Mouse (Mus musculus): Measurements from ENCODE around the gene Tmem182. TPM values are rescaled to one million over a fixed set of nuclear protein-coding genes. Genes with fewer than 3 reads are reported as not detected.

Gene Tmem182
- polyA plus RNA-seq, 1 experiment from 2014 or later = 0.25 TPM

DNA sequence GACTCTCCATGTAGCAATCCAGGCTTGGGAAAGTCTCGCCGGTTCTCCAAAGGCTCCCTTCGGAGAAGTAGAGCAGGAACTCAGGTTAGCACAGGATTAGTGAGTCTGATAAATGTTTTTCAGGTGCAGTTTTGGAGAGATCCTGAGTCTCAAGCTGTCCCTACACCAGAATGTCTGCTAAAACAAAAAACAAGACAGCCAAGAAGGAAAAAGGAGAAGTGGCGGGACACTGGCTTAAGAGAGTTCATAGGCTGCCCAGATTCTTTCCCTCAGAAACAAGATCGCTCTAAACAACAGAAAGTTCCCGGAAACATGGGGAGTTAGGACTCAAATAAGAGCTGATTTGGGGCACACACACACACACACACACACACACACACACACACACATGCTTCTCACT, 74.1 kb downstream of the Tmem182 start:
- no peaks in the 10 kb centered on the region for H3K36me3 ChIP-seq
- H3K4me2 ChIP-seq (replicated peaks) = no peak overlapping the region
- no peaks in the 10 kb centered on the region for H3K9me3 ChIP-seq
- ATAC-seq = no peak
- H3K9ac ChIP-seq = no peak overlapping the region
- no peaks in the 10 kb centered on the region for H3K27me3 ChIP-seq (replicated peaks)
- H3K4me1 ChIP-seq (replicated peaks) = 0 out of 2 replicates have a peak, but pooled peaks cover under 1% of the 10 kb centered on the region
- H3K27ac ChIP-seq = no peak overlapping the region
- WGBS = 81% methylated on average over 6 of the region's 6 CpGs
- no peak overlapping the region for H3K4me3 ChIP-seq (replicated peaks)

DNA sequence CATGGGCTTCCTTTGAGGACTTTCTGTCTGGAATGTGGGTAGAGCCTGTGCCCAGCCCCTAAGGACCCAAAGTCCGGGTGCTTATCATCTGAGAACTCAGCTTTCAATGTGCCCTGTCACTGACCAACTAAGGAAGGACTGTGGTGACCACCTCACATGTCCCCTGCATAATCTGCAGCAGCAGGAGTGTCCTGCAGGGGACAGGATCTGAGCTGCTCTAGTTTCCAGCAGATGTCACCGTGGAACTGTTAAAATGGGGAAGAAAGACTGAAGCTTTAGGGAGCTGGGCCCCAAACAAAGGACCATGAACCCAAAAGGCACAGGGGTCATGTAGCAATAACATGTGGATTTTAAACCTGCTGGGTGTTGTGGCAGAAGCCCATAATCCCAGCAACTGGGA, 75.1 kb downstream of the Tmem182 start:
- 44% methylated on average over 2 of the region's 2 CpGs for WGBS
- Histone ChIP-seq H3K4me3 (replicated peaks) (no peak overlapping the region), H3K27me3 (replicated peaks) (no peaks in the 10 kb centered on the region), H3K36me3 (no peaks in the 10 kb centered on the region), H3K27ac (no peak overlapping the region), H3K9me3 (no peaks in the 10 kb centered on the region), H3K9ac (no peak overlapping the region), H3K4me2 (replicated peaks) (no peak overlapping the region), H3K4me1 (replicated peaks) (no peaks in the 10 kb centered on the region)
- no peak for ATAC-seq

DNA sequence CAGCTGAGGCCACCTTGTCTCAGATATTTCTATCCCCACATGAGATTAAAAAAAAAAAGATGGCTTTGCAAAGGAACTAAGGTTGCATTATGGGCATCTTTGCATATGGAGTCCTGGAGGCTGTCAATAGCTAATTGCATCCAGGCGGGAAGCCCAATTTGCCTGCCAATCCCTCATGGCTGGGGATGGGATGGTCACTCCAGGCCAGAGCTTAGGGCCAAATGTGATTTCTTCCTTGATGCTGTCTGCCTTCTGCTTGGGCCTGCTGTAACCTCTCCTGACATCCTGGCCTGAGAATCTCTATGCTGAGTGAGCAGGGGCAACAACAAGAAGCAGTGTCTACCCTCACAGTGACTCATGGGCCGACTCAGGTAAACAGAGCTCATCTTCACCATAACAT, 78.5 kb downstream of the Tmem182 start:
- no peak for ATAC-seq
- Histone ChIP-seq H3K4me2 (replicated peaks) (no peak overlapping the region), H3K27me3 (replicated peaks) (no peaks in the 10 kb centered on the region), H3K4me3 (replicated peaks) (no peak overlapping the region), H3K27ac (no peak overlapping the region), H3K36me3 (no peaks in the 10 kb centered on the region), H3K9ac (no peak overlapping the region), H3K4me1 (replicated peaks) (no peaks in the 10 kb centered on the region), H3K9me3 (no peaks in the 10 kb centered on the region)
- WGBS = 61% methylated on average over 2 of the region's 2 CpGs

DNA sequence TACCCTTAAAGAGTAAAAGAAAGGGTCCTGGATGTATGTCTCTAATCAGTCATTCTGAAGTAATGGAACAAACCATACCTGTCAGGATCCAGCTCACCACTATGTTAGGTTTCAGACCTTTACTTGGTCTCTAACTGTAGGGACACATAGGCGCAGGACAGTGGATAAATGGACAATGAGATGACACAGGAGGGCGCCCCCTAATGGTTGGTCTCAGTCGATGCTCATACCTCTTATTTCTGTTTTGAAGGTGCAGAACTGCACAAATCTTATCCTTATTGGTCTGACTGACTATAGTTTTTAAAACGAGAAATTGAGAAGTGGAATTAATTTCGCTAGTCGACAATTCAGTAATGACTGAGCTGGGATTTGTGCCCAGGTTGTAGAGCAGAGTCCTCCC, 79.5 kb downstream of the Tmem182 start:
- Histone ChIP-seq H3K9me3 (no peaks in the 10 kb centered on the region), H3K4me1 (replicated peaks) (no peaks in the 10 kb centered on the region), H3K36me3 (no peaks in the 10 kb centered on the region), H3K27ac (no peak overlapping the region), H3K4me3 (replicated peaks) (no peak overlapping the region), H3K27me3 (replicated peaks) (no peaks in the 10 kb centered on the region), H3K4me2 (replicated peaks) (no peak overlapping the region), H3K9ac (no peak overlapping the region)
- 67% methylated on average over 6 of the region's 6 CpGs for WGBS
- ATAC-seq = no peak

DNA sequence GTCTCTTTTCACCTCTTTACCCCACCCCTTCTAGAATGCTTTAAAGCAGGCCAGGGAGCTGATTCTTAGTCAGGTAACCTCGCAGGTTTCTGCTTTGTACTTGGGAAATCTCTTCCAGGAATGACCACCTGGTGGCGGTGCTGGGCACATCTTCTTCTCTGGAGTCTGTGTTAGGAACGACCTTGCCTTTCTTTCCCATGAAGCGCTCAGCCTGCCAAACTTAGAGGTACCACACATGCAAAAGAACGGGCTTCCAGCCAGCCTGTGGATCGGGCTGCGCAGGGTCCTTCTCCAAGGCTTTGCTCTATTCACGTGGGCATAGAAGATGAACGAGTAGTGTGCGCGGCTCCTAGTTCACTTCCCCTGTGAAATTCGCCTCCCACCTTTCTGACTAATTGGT, 82.3 kb downstream of the Tmem182 start:
- Histone ChIP-seq H3K9ac (no peak overlapping the region), H3K4me3 (replicated peaks) (no peak overlapping the region), H3K4me1 (replicated peaks) (no peaks in the 10 kb centered on the region), H3K27me3 (replicated peaks) (no peaks in the 10 kb centered on the region), H3K27ac (no peak overlapping the region), H3K36me3 (no peaks in the 10 kb centered on the region), H3K9me3 (no peaks in the 10 kb centered on the region), H3K4me2 (replicated peaks) (no peak overlapping the region)
- ATAC-seq = no peak
- WGBS = 42% methylated on average over 12 of the region's 12 CpGs

DNA sequence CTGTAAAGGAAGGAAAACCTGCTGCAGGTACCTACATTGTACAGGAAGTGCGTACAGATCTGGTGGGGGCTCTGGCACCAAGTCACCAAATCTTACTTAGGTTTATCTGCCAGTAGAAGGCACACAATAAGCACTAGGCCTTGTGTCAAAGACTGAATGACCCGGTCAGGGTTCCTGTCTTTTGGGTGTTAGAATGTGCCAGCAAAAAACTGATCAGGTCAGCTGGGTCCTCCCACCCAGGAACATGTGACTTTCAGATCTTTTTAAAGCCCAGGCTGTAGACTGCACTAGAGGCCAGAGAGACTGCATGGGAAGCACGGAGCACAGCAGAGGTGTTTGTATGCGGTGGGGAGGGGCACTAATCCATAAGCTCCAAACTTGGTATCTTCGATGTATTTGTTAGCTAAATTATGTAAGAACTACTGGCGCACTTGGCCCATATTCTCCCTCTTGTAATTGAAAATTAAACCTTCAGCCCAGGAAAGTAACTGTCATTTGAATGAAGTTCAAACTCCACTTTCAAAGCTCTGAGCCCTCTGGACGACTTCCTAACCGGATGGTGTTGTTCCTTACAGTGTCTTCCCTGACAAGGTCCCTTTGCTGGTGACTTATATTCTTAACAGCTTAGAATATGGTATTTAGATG, 83.1 kb downstream of the Tmem182 start:
- ATAC-seq = no peak
- no peaks in the 10 kb centered on the region for H3K27me3 ChIP-seq (replicated peaks)
- no peak overlapping the region for H3K9ac ChIP-seq
- no peak overlapping the region for H3K4me2 ChIP-seq (replicated peaks)
- WGBS = 89% methylated on average over 8 of the region's 8 CpGs
- H3K27ac ChIP-seq = no peak overlapping the region
- H3K36me3 ChIP-seq = no peaks in the 10 kb centered on the region
- H3K4me3 ChIP-seq (replicated peaks) = no peak overlapping the region
- H3K4me1 ChIP-seq (replicated peaks) = no peaks in the 10 kb centered on the region
- no peaks in the 10 kb centered on the region for H3K9me3 ChIP-seq

DNA sequence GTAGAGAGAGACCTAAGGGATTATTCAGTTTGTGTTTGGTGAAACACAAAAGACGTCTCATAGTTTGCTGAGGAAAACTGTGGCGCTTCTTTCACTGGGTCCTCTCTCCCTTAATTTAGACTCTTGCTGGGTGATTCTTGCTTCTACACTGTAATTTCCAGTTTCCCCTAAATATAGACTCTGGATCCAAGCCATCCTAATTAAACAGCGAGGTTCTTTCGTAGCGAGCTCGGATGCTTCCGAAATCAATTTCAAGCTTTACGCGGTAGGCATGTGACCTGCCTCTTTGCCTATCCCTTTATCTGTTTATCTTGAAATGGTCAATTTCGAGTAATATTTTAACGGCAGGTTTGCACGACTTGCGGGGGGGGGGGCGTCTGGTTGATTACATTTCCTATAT, 84.2 kb downstream of the Tmem182 start:
- H3K4me3 ChIP-seq (replicated peaks) = no peak overlapping the region
- H3K4me1 ChIP-seq (replicated peaks) = no peaks in the 10 kb centered on the region
- no peaks in the 10 kb centered on the region for H3K36me3 ChIP-seq
- WGBS = 84% methylated on average over 14 of the region's 14 CpGs
- H3K4me2 ChIP-seq (replicated peaks) = no peak overlapping the region
- H3K9ac ChIP-seq = no peak overlapping the region
- H3K27me3 ChIP-seq (replicated peaks) = no peaks in the 10 kb centered on the region
- ATAC-seq = no peak
- no peaks in the 10 kb centered on the region for H3K9me3 ChIP-seq
- no peak overlapping the region for H3K27ac ChIP-seq

DNA sequence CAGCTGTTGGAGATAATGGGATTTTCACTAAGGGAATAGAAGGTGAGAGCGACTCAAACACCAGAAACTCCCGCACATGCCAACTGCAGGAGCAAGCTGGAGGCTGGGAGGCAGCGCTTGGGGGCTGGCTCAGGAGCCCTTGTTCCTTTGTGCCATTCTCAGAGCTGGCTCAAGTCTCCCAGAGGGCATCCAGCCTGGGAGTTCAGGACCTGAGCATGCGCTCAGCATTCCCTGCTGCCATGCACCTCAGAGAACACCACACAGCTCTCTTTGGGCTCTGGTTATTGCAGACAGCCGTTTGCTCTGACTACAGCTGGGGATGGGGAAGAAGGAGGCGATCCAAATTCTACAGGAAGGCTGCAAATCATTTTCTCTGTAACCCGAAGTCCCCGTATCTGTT, 84.8 kb downstream of the Tmem182 start:
- H3K4me1 ChIP-seq (replicated peaks) = no peaks in the 10 kb centered on the region
- H3K4me2 ChIP-seq (replicated peaks) = no peak overlapping the region
- WGBS = 61% methylated on average over 8 of the region's 8 CpGs
- H3K36me3 ChIP-seq = no peaks in the 10 kb centered on the region
- no peak overlapping the region for H3K27ac ChIP-seq
- H3K9ac ChIP-seq = no peak overlapping the region
- ATAC-seq = no peak
- no peaks in the 10 kb centered on the region for H3K27me3 ChIP-seq (replicated peaks)
- no peak overlapping the region for H3K4me3 ChIP-seq (replicated peaks)
- H3K9me3 ChIP-seq = no peaks in the 10 kb centered on the region

DNA sequence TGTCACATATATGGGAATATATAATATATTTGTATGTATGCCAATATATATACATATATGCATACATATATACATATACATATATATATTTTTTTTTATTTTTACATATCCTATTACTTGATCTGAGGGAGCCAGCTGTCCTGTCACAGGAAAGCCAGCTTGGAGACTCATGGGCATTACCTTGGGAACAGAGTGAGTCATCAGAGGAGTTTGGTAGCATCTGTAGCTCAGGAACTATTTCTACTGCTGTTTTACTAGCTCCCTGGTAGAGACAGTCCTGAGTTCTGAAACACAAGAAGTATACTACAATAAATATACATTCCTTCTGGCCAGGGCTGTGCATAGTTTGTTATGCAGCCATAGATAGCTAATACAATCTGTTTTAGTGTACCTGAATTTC, 98.3 kb downstream of the Tmem182 start:
- no peaks in the 10 kb centered on the region for H3K4me1 ChIP-seq (replicated peaks)
- H3K9me3 ChIP-seq = no peaks in the 10 kb centered on the region
- H3K27ac ChIP-seq = no peak overlapping the region
- no peak overlapping the region for H3K4me2 ChIP-seq (replicated peaks)
- no peaks in the 10 kb centered on the region for H3K36me3 ChIP-seq
- no peak overlapping the region for H3K4me3 ChIP-seq (replicated peaks)
- no peaks in the 10 kb centered on the region for H3K27me3 ChIP-seq (replicated peaks)
- H3K9ac ChIP-seq = no peak overlapping the region
- ATAC-seq = no peak

Other genes starting within 250 kb of the Tmem182 start
- 0.11 TPM in 1 of 2 replicates, not detected in the other for gene Slc9a4, start 225.5 kb upstream of the Tmem182 start, polyA plus RNA-seq (2015; fragmentation: Nextera tagmentation; extraction: Ambion mirVana)
- gene Slc9a2, start 125.0 kb upstream of the Tmem182 start, polyA plus RNA-seq (2015; fragmentation: Nextera tagmentation; extraction: Ambion mirVana) = 0.44 and 0.48 TPM in 2 replicates
- gene Mfsd9, start 14.9 kb upstream of the Tmem182 start, polyA plus RNA-seq (2015; fragmentation: Nextera tagmentation; extraction: Ambion mirVana) = 4.7 and 4.8 TPM in 2 replicates

Measured in intestine, embryonic 15.5 days (tissue).